Mouse (Mus musculus) neural tube, embryonic 14.5 days (tissue): Measurements from ENCODE around the gene Rnf40. TPM values are rescaled to one million over a fixed set of nuclear protein-coding genes. Genes with fewer than 3 reads are reported as not detected.
"Not testable (repeated sequence)": the region's sequence is repeated elsewhere in the genome, so short reads cannot be mapped to it uniquely, and the experiment has no call there.

Source experiments
- ATAC-seq: fragments of 200-750 bp; cut with Nextera tagmentation; 2 replicates; pipeline ENCODE4 v1.8.0; 2017; ENCODE audit warnings: low read depth, mild to moderate bottlenecking, moderate TSS enrichment, moderate library complexity
- H3K27ac ChIP-seq: fragments of 300-500 bp; sonication (generic); 2 replicates; pipeline ENCODE4 v1.5.1; 2014; ENCODE audit warnings: low read depth, mild to moderate bottlenecking, control low read depth, low read length, moderate library complexity, mixed read lengths
- H3K27me3 ChIP-seq: fragments of 300-500 bp; sonication (generic); 2 replicates; pipeline ENCODE4 v1.6.1; 2014; ENCODE audit warnings: low read length; ENCODE audit not compliant: control insufficient read depth, insufficient read depth
- H3K36me3 ChIP-seq: fragments of 300-500 bp; sonication (generic); 2 replicates; pipeline ENCODE4 v1.6.1; 2014; ENCODE audit warnings: low read length, mixed read lengths; ENCODE audit not compliant: control insufficient read depth, insufficient read depth
- H3K4me1 ChIP-seq: fragments of 300-500 bp; sonication (generic); 2 replicates; pipeline ENCODE4 v1.6.1; 2014; ENCODE audit warnings: low read length; ENCODE audit not compliant: control insufficient read depth, insufficient read depth
- H3K4me2 ChIP-seq: fragments of 300-500 bp; sonication (generic); 2 replicates; pipeline ENCODE4 v1.6.1; 2014; ENCODE audit warnings: mild to moderate bottlenecking, low read depth, low read length, control low read depth
- H3K4me3 ChIP-seq: fragments of 300-500 bp; sonication (generic); 2 replicates; pipeline ENCODE4 v1.5.1; 2014; ENCODE audit warnings: low read depth, low read length, control low read depth, mixed read lengths
- H3K9ac ChIP-seq: fragments of 300-500 bp; sonication (generic); replicated peaks from 2 replicates; pipeline ENCODE4 v1.6.1; 2014; ENCODE audit warnings: low read depth, mild to moderate bottlenecking, control low read depth, low read length, mixed read lengths
- H3K9me3 ChIP-seq: fragments of 300-500 bp; sonication (generic); 2 replicates; pipeline ENCODE4 v1.6.1; 2016; ENCODE audit warnings: low read length; ENCODE audit not compliant: control insufficient read depth
- WGBS: fragments of 180-500 bp; shearing (Covaris S2); extraction: QIAGEN DNeasy Blood & Tissue Kit; methylation state at CpG from one replicate; pipeline ENCODE4 v1.1.7; 2014; 5-methylcytosine and 5-hydroxymethylcytosine counted together
- polyA plus RNA-seq: library from polyadenylated mRNA; unstranded; fragments of >200 nt; fragmentation: Nextera tagmentation; extraction: Ambion mirVana; gene quantifications from 2 replicates; pipeline ENCODE4 v1.2.1, GENCODE M21; 2014

Gene Rnf40
- polyA plus RNA-seq, 1 experiment from 2014 or later: 31.2 TPM

GRCm38 (mm10) chr7:127626471-127626870 is 37.9 kb downstream of the Rnf40 start:
- no peak for ATAC-seq
- H3K36me3 ChIP-seq: no peaks in the 10 kb centered on the region
- no peaks in the 10 kb centered on the region for H3K27me3 ChIP-seq
- H3K9me3 ChIP-seq: no peaks in the 10 kb centered on the region
- H3K4me2 ChIP-seq: no peak overlapping the region
- H3K4me1 ChIP-seq: no peaks in the 10 kb centered on the region
- H3K4me3 ChIP-seq: no peak overlapping the region
- H3K9ac ChIP-seq: no peak overlapping the region
- H3K27ac ChIP-seq: no peak overlapping the region
- 95% methylated on average over 4 of the region's 4 CpGs for WGBS

DNA sequence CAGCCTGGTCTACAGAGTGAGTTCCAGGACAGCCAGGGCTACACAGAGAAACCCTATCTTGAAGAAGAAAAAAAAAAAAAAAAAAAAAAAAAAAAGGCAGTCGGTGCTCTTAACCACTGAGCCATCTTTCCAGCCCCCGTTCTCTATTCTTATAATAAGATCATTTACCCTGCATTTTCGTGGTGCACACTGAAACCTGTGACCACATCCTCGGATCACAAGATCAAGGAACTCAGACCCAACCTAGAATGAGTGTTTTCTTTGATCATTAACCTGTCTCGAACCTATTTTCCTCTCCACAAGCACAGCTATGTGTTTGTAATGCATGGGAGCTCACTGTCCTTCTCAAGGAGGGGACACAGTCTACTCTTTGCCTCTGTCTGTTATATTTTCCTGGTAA is 40.1 kb downstream of the Rnf40 start:
- H3K4me3 ChIP-seq: no peak overlapping the region
- ATAC-seq: no peak
- 81% methylated on average over 4 of the region's 5 CpGs for WGBS

GRCm38 (mm10) chr7:127631416-127631815 is 42.8 kb downstream of the Rnf40 start:
- H3K27ac ChIP-seq: no peak overlapping the region
- H3K4me2 ChIP-seq: no peak overlapping the region
- H3K27me3 ChIP-seq: no peaks in the 10 kb centered on the region
- H3K36me3 ChIP-seq: no peaks in the 10 kb centered on the region
- no peaks in the 10 kb centered on the region for H3K4me1 ChIP-seq
- no peak overlapping the region for H3K9ac ChIP-seq
- no peak for ATAC-seq
- no peaks in the 10 kb centered on the region for H3K9me3 ChIP-seq
- 61% methylated on average over 4 of the region's 4 CpGs for WGBS
- no peak overlapping the region for H3K4me3 ChIP-seq

More for the DNA sequence above, 40.1 kb downstream of the Rnf40 start:
- H3K36me3 ChIP-seq: no peaks in the 10 kb centered on the region
- no peaks in the 10 kb centered on the region for H3K9me3 ChIP-seq
- H3K27me3 ChIP-seq: no peaks in the 10 kb centered on the region
- H3K27ac ChIP-seq: no peak overlapping the region
- H3K9ac ChIP-seq: no peak overlapping the region
- no peak overlapping the region for H3K4me2 ChIP-seq
- no peaks in the 10 kb centered on the region for H3K4me1 ChIP-seq

DNA sequence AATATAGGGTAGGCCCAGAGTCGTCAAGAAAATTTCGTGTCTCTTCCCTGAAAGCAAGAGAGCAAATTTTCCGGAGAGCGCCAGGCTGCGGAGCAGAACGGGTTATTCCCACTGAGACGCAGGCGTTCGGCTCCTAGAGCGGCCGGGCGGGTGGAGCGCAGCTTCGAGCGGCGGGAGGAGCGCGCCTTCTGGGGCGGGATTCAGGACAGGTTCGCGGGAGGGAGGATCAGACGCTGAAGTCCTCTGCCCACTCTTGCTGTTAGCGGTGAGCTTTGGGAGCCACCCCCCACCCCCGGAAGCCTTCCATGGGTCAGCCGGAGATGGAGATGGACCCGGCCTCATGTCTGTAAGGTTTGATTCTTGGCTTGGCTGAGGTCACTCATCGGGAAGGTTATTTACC is 48.4 kb downstream of the Rnf40 start:
- WGBS: under 1% methylated on average over 27 of the region's 27 CpGs
- peaks cover 3% of the 10 kb centered on the region; the same call in 1 of the 2 replicates for H3K4me1 ChIP-seq
- H3K9me3 ChIP-seq: no peaks in the 10 kb centered on the region
- peak overlapping the region; percentile 49 for H3K9ac ChIP-seq
- H3K4me3 ChIP-seq: peak overlapping the region; percentile 48
- peak; percentile 66; the same call in 1 of the 2 replicates for ATAC-seq
- no peak overlapping the region for H3K27ac ChIP-seq
- peak overlapping the region; percentile 51 for H3K4me2 ChIP-seq
- H3K27me3 ChIP-seq: no peaks in the 10 kb centered on the region
- no peaks in the 10 kb centered on the region for H3K36me3 ChIP-seq

DNA sequence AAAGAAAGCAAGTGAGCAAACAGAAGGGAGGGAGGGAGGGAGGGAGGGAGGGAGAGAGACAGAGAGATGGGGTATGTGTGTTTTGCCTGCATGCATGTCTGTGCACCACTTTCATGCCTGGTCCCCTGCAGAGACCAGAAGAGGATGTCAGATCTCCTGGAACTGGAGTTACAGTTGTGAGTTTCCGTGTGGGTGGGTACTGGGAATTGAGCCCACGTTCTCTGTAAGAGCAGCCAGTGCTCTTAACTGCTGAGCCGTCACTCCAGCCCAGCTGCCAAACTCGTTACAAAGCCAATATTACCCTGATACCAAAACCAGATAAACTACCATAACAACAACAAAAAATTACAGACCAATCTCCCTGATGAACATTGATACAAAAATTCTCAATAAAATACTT is 52.7 kb downstream of the Rnf40 start:
- Histone ChIP-seq H3K4me3 (no peak overlapping the region), H3K36me3 (no peaks in the 10 kb centered on the region), H3K27me3 (no peaks in the 10 kb centered on the region), H3K4me2 (no peak overlapping the region), H3K9ac (no peak overlapping the region), H3K9me3 (no peaks in the 10 kb centered on the region), H3K27ac (no peak overlapping the region), H3K4me1 (peaks cover 3% of the 10 kb centered on the region; the same call in 1 of the 2 replicates)
- ATAC-seq: no peak
- WGBS: 58% methylated on average over 4 of the region's 4 CpGs

- H3K36me3 ChIP-seq: no peaks in the 10 kb centered on the region
- no peak for ATAC-seq
- WGBS: 79% methylated on average over 4 of the region's 4 CpGs
Measured at GRCm38 (mm10) chr7:127642254-127642653, 53.7 kb downstream of the Rnf40 start.

DNA sequence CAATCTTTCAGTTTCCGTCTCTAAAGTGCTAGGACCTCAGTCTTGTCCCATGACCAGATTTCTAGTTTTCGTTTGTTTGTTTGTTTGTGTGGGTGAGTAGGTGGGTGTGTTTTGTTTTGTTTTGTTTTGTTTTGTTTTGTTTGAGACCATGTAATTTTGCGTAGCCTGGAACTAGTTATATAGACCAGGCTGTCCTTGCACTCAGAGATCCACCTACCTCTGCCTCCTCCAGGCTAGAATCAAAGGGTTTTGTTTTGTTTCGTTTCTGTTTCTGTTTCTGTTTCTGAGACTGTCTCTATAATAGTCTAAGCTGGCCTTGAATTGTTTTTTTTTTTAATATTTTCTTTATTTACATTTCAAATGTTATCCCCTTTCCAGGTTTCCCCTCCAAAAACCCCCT is 57.8 kb downstream of the Rnf40 start:
- Histone ChIP-seq H3K36me3 (no peaks in the 10 kb centered on the region), H3K9me3 (no peaks in the 10 kb centered on the region), H3K4me3 (no peak overlapping the region), H3K27ac (no peak overlapping the region), H3K4me2 (no peak overlapping the region), H3K4me1 (no peaks in the 10 kb centered on the region), H3K27me3 (no peaks in the 10 kb centered on the region), H3K9ac (no peak overlapping the region)
- WGBS: 91% methylated on average over 4 of the region's 4 CpGs
- no peak for ATAC-seq

More at GRCm38 (mm10) chr7:127642254-127642653, 53.7 kb downstream of the Rnf40 start:
- Histone ChIP-seq H3K4me2 (no peak overlapping the region), H3K9me3 (no peaks in the 10 kb centered on the region), H3K4me3 (no peak overlapping the region), H3K27ac (no peak overlapping the region), H3K9ac (no peak overlapping the region), H3K4me1 (peaks cover 3% of the 10 kb centered on the region; the same call in 1 of the 2 replicates), H3K27me3 (no peaks in the 10 kb centered on the region)

- not testable (repeated sequence) for H3K9me3 ChIP-seq, H3K4me3 ChIP-seq, H3K36me3 ChIP-seq, H3K4me1 ChIP-seq, H3K4me2 ChIP-seq, H3K9ac ChIP-seq, H3K27ac ChIP-seq, H3K27me3 ChIP-seq, ATAC-seq
- WGBS: 94% methylated on average over 7 of the region's 7 CpGs
Measured at GRCm38 (mm10) chr7:127647576-127647975, 59.0 kb downstream of the Rnf40 start.

GRCm38 (mm10) chr7:127648516-127649201 is 60.1 kb downstream of the Rnf40 start:
- Histone ChIP-seq H3K36me3 (no peaks in the 10 kb centered on the region), H3K27me3 (no peaks in the 10 kb centered on the region), H3K9me3 (no peaks in the 10 kb centered on the region), H3K27ac (no peak overlapping the region), H3K4me1 (no peaks in the 10 kb centered on the region), H3K9ac (no peak overlapping the region), H3K4me3 (no peak overlapping the region), H3K4me2 (no peak overlapping the region)
- ATAC-seq: no peak
- 77% methylated on average over 4 of the region's 4 CpGs for WGBS
